Mouse (Mus musculus): ENCODE results near the gene Kalrn. TPM values are rescaled to one million over a fixed set of nuclear protein-coding genes. Genes with fewer than 3 reads are reported as not detected.

Gene Kalrn
- polyA plus RNA-seq, 1 experiment, result 0.15 TPM

- no peak for TF ChIP-seq TAL1 (IDR thresholded peaks at IDR 0.05; ENCODE audit: low read length)
- no peak for TF ChIP-seq GATA1 (IDR thresholded peaks at IDR 0.05; ENCODE audit: low read length)
- Histone ChIP-seq H3K36me3 (ENCODE audit: control insufficient read depth) (no peaks in the 10 kb centered on the region; the same call in 1 of the 2 replicates), H3K4me1 (ENCODE audit: control insufficient read depth) (peaks cover 98% of the 10 kb centered on the region), H3K9me3 (ENCODE audit: control insufficient read depth, low read length) (no peaks in the 10 kb centered on the region), H3K4me3 (replicated peaks) (no peak overlapping the region), H3K27me3 (ENCODE audit: control insufficient read depth) (no peaks in the 10 kb centered on the region)
Measured at GRCm38 (mm10) chr16:34035780-34036179, 537.6 kb downstream of the Kalrn start.

DNA sequence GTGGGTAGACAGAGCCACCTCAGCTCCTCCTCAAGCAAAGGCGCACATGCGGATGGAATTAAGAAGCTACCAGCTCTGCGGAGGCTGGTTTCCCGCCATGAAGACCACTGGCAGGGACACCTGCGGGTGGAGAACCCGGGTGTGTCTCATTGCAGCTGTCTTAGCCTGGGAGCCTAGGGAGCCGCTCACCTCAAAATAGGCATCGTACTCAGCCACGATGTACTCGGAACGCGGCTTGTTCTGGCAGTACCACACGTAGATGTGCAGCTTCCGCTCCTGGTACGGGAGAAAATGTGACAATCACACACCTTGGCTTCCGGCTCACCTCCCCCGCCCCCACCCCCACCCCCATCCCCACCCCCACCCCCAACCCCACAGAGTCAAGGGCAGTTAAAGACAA lies 539.1 kb downstream of the Kalrn start:
- Histone ChIP-seq H3K4me1 (ENCODE audit: control insufficient read depth) (peaks cover 97% of the 10 kb centered on the region), H3K27me3 (ENCODE audit: control insufficient read depth) (no peaks in the 10 kb centered on the region), H3K4me3 (replicated peaks) (no peak overlapping the region), H3K36me3 (ENCODE audit: control insufficient read depth) (no peaks in the 10 kb centered on the region; the same call in 1 of the 2 replicates), H3K9me3 (ENCODE audit: control insufficient read depth, low read length) (no peaks in the 10 kb centered on the region)
- TF ChIP-seq GATA1 (IDR thresholded peaks at IDR 0.05; ENCODE audit: low read length) (no peak), TAL1 (IDR thresholded peaks at IDR 0.05; ENCODE audit: low read length) (no peak)

DNA sequence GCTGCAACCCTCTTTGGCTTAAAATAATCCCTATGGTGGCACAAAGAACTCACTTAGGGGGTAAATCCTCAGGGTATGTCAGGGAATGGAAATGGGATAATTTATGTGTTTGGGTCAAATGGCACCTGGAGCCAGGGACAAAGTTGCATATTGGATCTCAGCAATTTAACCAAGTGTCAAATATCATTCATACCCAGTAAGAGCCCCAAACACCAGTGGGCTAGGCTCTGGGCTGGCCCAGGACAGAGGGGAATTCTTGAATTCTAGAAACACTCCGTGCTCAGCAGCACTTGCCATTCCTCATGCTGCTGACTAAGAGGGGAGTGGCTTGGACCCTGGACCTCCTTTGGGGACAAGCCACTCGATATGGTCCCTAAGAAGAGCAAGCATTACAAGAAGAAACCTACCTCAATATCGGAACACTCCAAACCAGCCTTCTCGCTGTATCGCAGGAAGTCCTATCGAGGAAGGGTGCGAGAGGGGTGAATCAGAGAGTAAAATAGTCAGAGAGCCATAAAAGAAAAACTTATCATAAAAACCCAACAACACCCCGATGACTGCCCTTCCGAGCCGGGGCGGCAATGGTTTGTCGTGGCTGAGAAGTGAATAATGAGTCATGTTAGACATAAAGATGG lies 541.2 kb downstream of the Kalrn start:
- Histone ChIP-seq H3K4me3 (replicated peaks) (peak overlapping the region; percentile 51), H3K4me1 (ENCODE audit: control insufficient read depth) (peaks cover 79% of the 10 kb centered on the region), H3K27me3 (ENCODE audit: control insufficient read depth) (no peaks in the 10 kb centered on the region), H3K9me3 (ENCODE audit: control insufficient read depth, low read length) (no peaks in the 10 kb centered on the region), H3K36me3 (ENCODE audit: control insufficient read depth) (peaks cover 5% of the 10 kb centered on the region; the same call in 1 of the 2 replicates)
- TF ChIP-seq TAL1 (IDR thresholded peaks at IDR 0.05; ENCODE audit: low read length), result no peak
- TF ChIP-seq GATA1 (IDR thresholded peaks at IDR 0.05; ENCODE audit: low read length), result no peak

GRCm38 (mm10) chr16:34031565-34031964 lies 541.8 kb downstream of the Kalrn start:
- Histone ChIP-seq H3K9me3 (ENCODE audit: control insufficient read depth, low read length) (no peaks in the 10 kb centered on the region), H3K27me3 (ENCODE audit: control insufficient read depth) (no peaks in the 10 kb centered on the region), H3K4me1 (ENCODE audit: control insufficient read depth) (peaks cover 73% of the 10 kb centered on the region), H3K4me3 (replicated peaks) (peak overlapping the region; percentile 51), H3K36me3 (ENCODE audit: control insufficient read depth) (peaks cover 11% of the 10 kb centered on the region)
- TF ChIP-seq TAL1 (IDR thresholded peaks at IDR 0.05; ENCODE audit: low read length) (peak; percentile 66; the same call in 2 of the 3 replicates), GATA1 (IDR thresholded peaks at IDR 0.05; ENCODE audit: low read length) (peak; percentile 66)

DNA sequence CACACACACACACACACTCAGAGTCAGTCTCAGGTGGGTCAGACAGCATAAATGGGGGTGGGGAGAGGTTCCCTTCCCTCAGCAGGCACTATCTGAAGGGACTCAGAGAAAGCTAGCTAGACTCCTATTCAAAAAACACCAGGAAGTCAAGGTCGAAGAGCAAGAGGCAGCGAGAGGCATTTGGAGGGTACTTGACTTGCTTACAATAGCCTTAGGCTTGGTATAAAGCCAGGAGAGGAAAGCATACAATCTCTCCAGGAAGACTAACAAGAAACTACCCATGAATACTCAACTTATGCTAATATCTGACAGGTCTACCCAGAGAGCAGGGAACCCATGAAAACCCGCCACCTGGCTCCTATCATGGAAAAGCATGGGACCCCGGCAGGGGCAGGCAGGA lies 543.0 kb downstream of the Kalrn start:
- Histone ChIP-seq H3K9me3 (ENCODE audit: control insufficient read depth, low read length) (no peaks in the 10 kb centered on the region), H3K36me3 (ENCODE audit: control insufficient read depth) (peaks cover 12% of the 10 kb centered on the region)

DNA sequence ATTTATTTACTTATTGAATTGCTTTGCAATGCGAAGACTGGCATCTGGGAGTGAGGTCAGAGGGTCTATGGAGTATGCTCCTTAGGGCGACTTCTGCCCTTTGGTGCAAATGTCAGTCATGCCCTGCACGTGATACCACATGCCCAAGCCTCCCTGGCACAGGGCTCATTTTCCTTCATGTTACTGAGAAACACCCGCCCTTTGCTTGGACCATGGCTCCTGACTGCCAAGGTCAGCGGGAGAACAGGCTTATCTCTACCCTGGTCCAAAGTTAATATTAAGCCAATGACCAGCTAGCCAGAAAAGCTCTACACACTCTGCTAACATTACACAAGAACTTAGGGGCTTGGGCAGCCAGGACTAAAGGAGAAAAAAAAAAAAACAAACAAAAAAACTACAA lies 543.5 kb downstream of the Kalrn start:
- TF ChIP-seq TAL1 (IDR thresholded peaks at IDR 0.05; ENCODE audit: low read length), result no peak
- no peak for TF ChIP-seq GATA1 (IDR thresholded peaks at IDR 0.05; ENCODE audit: low read length)
- Histone ChIP-seq H3K27me3 (ENCODE audit: control insufficient read depth) (no peaks in the 10 kb centered on the region), H3K4me3 (replicated peaks) (no peak overlapping the region), H3K9me3 (ENCODE audit: control insufficient read depth, low read length) (no peaks in the 10 kb centered on the region), H3K36me3 (ENCODE audit: control insufficient read depth) (peaks cover 12% of the 10 kb centered on the region), H3K4me1 (ENCODE audit: control insufficient read depth) (peaks cover 55% of the 10 kb centered on the region)

More for the DNA sequence above, 543.0 kb downstream of the Kalrn start:
- no peaks in the 10 kb centered on the region for H3K27me3 ChIP-seq (ENCODE audit: control insufficient read depth)
- H3K4me3 ChIP-seq (replicated peaks), result peak overlapping the region; percentile 10
- H3K4me1 ChIP-seq (ENCODE audit: control insufficient read depth), result peaks cover 61% of the 10 kb centered on the region
- no peak for TF ChIP-seq GATA1 (IDR thresholded peaks at IDR 0.05; ENCODE audit: low read length)
- TF ChIP-seq TAL1 (IDR thresholded peaks at IDR 0.05; ENCODE audit: low read length), result no peak

DNA sequence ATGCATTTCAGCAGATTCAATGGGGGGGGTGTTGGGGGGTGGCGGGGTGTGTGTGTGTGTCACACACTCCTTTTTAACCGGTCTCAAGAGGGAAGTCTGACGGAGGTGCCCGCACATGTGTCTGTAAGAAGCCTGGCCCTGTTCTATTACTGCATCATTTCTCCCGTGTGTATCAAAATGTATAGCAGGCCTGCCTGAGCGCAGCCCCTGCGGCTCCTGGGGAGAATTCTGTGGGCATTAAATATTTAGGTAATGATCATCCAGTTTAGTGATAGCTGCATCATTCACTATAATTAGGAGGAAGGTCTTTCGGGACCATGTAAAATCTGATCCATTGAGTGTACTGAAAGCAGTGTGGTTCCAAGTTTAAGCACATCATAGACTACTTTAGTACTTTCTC lies 556.1 kb downstream of the Kalrn start:
- Histone ChIP-seq H3K9me3 (ENCODE audit: control insufficient read depth, low read length) (peaks cover 5% of the 10 kb centered on the region; the same call in 1 of the 2 replicates), H3K4me3 (replicated peaks) (no peak overlapping the region), H3K27me3 (ENCODE audit: control insufficient read depth) (no peaks in the 10 kb centered on the region), H3K36me3 (ENCODE audit: control insufficient read depth) (no peaks in the 10 kb centered on the region; the same call in 1 of the 2 replicates), H3K4me1 (ENCODE audit: control insufficient read depth) (no peaks in the 10 kb centered on the region)
- no peak for TF ChIP-seq TAL1 (IDR thresholded peaks at IDR 0.05; ENCODE audit: low read length)
- TF ChIP-seq GATA1 (IDR thresholded peaks at IDR 0.05; ENCODE audit: low read length), result no peak

GRCm38 (mm10) chr16:34011991-34012845 lies 561.1 kb downstream of the Kalrn start:
- no peak overlapping the region for H3K4me3 ChIP-seq (replicated peaks)
- peaks cover 5% of the 10 kb centered on the region for H3K4me1 ChIP-seq (ENCODE audit: control insufficient read depth)
- peaks cover 7% of the 10 kb centered on the region; the same call in 1 of the 2 replicates for H3K9me3 ChIP-seq (ENCODE audit: control insufficient read depth, low read length)
- H3K27me3 ChIP-seq (ENCODE audit: control insufficient read depth), result no peaks in the 10 kb centered on the region
- H3K36me3 ChIP-seq (ENCODE audit: control insufficient read depth), result no peaks in the 10 kb centered on the region; the same call in 1 of the 2 replicates
- TF ChIP-seq GATA1 (IDR thresholded peaks at IDR 0.05; ENCODE audit: low read length), result no peak
- no peak for TF ChIP-seq TAL1 (IDR thresholded peaks at IDR 0.05; ENCODE audit: low read length)

DNA sequence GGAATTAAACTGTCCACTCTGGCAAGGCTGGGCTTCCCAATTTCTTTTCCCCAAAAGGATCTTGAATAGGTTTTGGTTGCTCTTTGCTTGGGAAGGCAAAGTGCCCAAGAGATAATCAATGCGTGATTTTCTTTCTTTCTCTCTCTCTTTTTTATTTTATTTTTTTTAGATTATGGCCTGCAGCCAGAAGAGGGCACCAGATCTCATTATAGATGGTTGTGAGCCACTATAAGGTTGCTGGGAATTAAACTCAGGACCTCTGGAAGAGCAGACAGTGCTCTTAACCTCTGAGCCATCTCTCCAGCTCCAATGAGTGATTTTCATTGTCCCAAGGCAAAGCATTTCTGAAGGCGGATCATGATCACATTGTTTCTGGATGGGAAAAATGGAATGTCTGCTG lies 563.8 kb downstream of the Kalrn start:
- Histone ChIP-seq H3K9me3 (ENCODE audit: control insufficient read depth, low read length) (peaks cover 4% of the 10 kb centered on the region; the same call in 1 of the 2 replicates), H3K4me1 (ENCODE audit: control insufficient read depth) (peaks cover 5% of the 10 kb centered on the region), H3K27me3 (ENCODE audit: control insufficient read depth) (no peaks in the 10 kb centered on the region), H3K36me3 (ENCODE audit: control insufficient read depth) (no peaks in the 10 kb centered on the region; the same call in 1 of the 2 replicates), H3K4me3 (replicated peaks) (no peak overlapping the region)
- TF ChIP-seq TAL1 (IDR thresholded peaks at IDR 0.05; ENCODE audit: low read length) (no peak), GATA1 (IDR thresholded peaks at IDR 0.05; ENCODE audit: low read length) (no peak)
